Mouse (Mus musculus) liver, embryonic 14.5 days (tissue): ENCODE results near the gene Kat2b.

Source experiments
- CTCF ChIP-seq: IDR thresholded peaks from 2 replicates; pipeline ENCODE4 v1.5.1; 2016; ENCODE audit warnings: antibody characterized with exemption, low read depth, control low read depth
- EP300 ChIP-seq: IDR thresholded peaks from 2 replicates; pipeline ENCODE4 v1.6.1; 2016; ENCODE audit warnings: antibody characterized with exemption, low read depth

DNA sequence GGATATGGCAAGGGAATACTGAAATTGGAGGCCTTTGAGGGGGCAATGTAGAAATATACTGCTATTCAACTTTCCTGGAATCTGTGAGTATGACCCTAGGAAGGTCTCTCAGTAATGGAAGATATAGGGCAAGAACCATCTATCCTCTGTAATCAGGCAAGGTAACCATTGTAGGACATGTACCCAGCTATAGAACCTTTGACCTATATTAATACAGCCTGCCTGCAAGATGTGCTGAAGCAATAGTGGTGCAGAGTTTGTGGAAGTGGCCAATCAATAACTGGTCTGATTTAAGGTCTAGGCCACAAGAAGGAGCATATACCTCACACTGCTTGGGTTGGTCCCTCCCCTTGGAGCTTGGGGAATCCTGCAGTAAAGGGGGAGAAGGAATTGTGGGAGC lies 46.2 kb upstream of the Kat2b start:
- TF ChIP-seq CTCF (no peak), EP300 (no peak)
